ENCODE assay signal across 20 mouse cellular contexts in genomic region chr7:84019381-84019780, GRCm38 (mm10).
"Had no signal": no experiment of that assay in that cellular context is flagged by ENCODE, and none has a peak within 500 bp of the region (broad histone marks: within the 10 kb centered on the region; RNA-seq: fewer than 3 reads in every experiment).

No protein-coding gene starts in this region.

- H3K4me2 ChIP-seq: limb, embryonic 13.5 days; liver, embryonic 13.5 days; midbrain, embryonic 11.5 days; neural tube, embryonic 13.5 days had no signal

- H3K4me3 ChIP-seq: layer of hippocampus, adult 2 months; limb, embryonic 10.5 days; limb, embryonic 13.5 days; liver, embryonic 13.5 days; neural tube, embryonic 13.5 days had no signal

- H3K4me1 ChIP-seq: liver, embryonic 13.5 days; neural tube, embryonic 13.5 days had no signal

- H3K27me3 ChIP-seq: liver, embryonic 13.5 days; neural tube, embryonic 13.5 days had no signal

- DNase-seq: kidney, adult 11 months; kidney, adult 8-10 months; kidney, postnatal 25 days; layer of hippocampus, adult 9-11 months; liver, embryonic 13.5 days; lung, adult 2 months; lung, postnatal 14 days; lung, postnatal 4 days; midbrain, embryonic 14.5 days; right cerebral cortex, adult 18-20 months; right cerebral cortex, postnatal 25 days; thymus, adult 2 months; thymus, postnatal 14 days; thymus, postnatal 4 days had no signal

- H3K9me3 ChIP-seq: limb, embryonic 10.5 days; limb, embryonic 13.5 days; liver, embryonic 13.5 days; neural tube, embryonic 13.5 days had no signal

- H3K36me3 ChIP-seq: limb, embryonic 10.5 days; limb, embryonic 13.5 days; liver, embryonic 13.5 days; neural tube, embryonic 13.5 days had no signal

- H3K9ac ChIP-seq: limb, embryonic 13.5 days; liver, embryonic 13.5 days; neural tube, embryonic 13.5 days had no signal

- H3K27ac ChIP-seq: kidney, postnatal 0 days; layer of hippocampus, adult 2 months; limb, embryonic 10.5 days; limb, embryonic 13.5 days; liver, embryonic 13.5 days; neural tube, embryonic 13.5 days had no signal
